Mouse (Mus musculus) liver, embryonic 11.5 days (tissue): ENCODE results near the gene Hgf. TPM values are rescaled to one million over a fixed set of nuclear protein-coding genes. Genes with fewer than 3 reads are reported as not detected.

Source experiments
- ATAC-seq: fragments of 200-750 bp; cut with Nextera tagmentation; replicated peaks from 2 replicates; pipeline ENCODE4 v1.8.0; 2017; ENCODE audit warnings: moderate number of reproducible peaks, mild to moderate bottlenecking, moderate TSS enrichment, moderate library complexity; ENCODE audit not compliant: low FRiP score
- DNase-seq: peaks from one replicate; pipeline ENCODE4 v3.0.0-alpha.2; 2017; ENCODE audit warnings: low spot score
- H3K27ac ChIP-seq: fragments of 300-500 bp; sonication (generic); 2 replicates; pipeline ENCODE4 v1.5.1; 2014; ENCODE audit warnings: mild to moderate bottlenecking, low read depth, low read length, control low read depth
- H3K27me3 ChIP-seq: fragments of 300-500 bp; sonication (generic); replicated peaks from 2 replicates; pipeline ENCODE4 v1.6.1; 2014; ENCODE audit warnings: low read length, mixed read lengths; ENCODE audit not compliant: control insufficient read depth, insufficient read depth
- H3K36me3 ChIP-seq: fragments of 300-500 bp; sonication (generic); 2 replicates; pipeline ENCODE4 v1.6.1; 2014; ENCODE audit warnings: mild to moderate bottlenecking, low read length, moderate library complexity, mixed read lengths; ENCODE audit not compliant: control insufficient read depth, insufficient read depth
- H3K4me1 ChIP-seq: fragments of 300-500 bp; sonication (generic); replicated peaks from 2 replicates; pipeline ENCODE4 v1.6.1; 2014; ENCODE audit warnings: low read length, mixed read lengths; ENCODE audit not compliant: control insufficient read depth, insufficient read depth
- H3K4me2 ChIP-seq: fragments of 300-500 bp; sonication (generic); 2 replicates; pipeline ENCODE4 v1.6.1; 2014; ENCODE audit warnings: mild to moderate bottlenecking, control low read depth, moderate library complexity
- H3K4me3 ChIP-seq: fragments of 300-500 bp; sonication (generic); 2 replicates; pipeline ENCODE4 v1.5.1; 2014; ENCODE audit warnings: low read depth, low read length, control low read depth
- H3K9ac ChIP-seq: fragments of 300-500 bp; sonication (generic); 2 replicates; pipeline ENCODE4 v1.6.1; 2014; ENCODE audit warnings: low read depth, low read length, control low read depth
- H3K9me3 ChIP-seq: fragments of 300-500 bp; sonication (generic); 2 replicates; pipeline ENCODE4 v1.6.1; 2016; ENCODE audit warnings: low read length, inconsistent platforms, mixed read lengths; ENCODE audit not compliant: control insufficient read depth
- WGBS: fragments of 180-500 bp; shearing (Covaris S2); extraction: QIAGEN DNeasy Blood & Tissue Kit; methylation state at CpG from one replicate; pipeline ENCODE4 v1.1.7; 2014; 5-methylcytosine and 5-hydroxymethylcytosine counted together
- polyA plus RNA-seq: library from polyadenylated mRNA; unstranded; fragments of >200 nt; fragmentation: Nextera tagmentation; extraction: Ambion mirVana; gene quantifications from 2 replicates; pipeline ENCODE4 v1.2.1, GENCODE M21; 2014

Gene Hgf
- polyA plus RNA-seq, 1 experiment from 2014 or later = 8.0 TPM

- no peak for DNase-seq
- H3K4me3 ChIP-seq = no peak overlapping the region
- H3K36me3 ChIP-seq = no peaks in the 10 kb centered on the region
- H3K9me3 ChIP-seq = no peaks in the 10 kb centered on the region
- no peak for ATAC-seq
- H3K27ac ChIP-seq = no peak overlapping the region
- no peaks in the 10 kb centered on the region for H3K27me3 ChIP-seq
- no peak overlapping the region for H3K4me2 ChIP-seq
- WGBS = 75% methylated on average over 4 of the region's 4 CpGs
- H3K9ac ChIP-seq = no peak overlapping the region
- H3K4me1 ChIP-seq = no peaks in the 10 kb centered on the region
These were observed 15.7 kb downstream of the Hgf start for GRCm38 (mm10) chr5:16568997-16569396.

DNA sequence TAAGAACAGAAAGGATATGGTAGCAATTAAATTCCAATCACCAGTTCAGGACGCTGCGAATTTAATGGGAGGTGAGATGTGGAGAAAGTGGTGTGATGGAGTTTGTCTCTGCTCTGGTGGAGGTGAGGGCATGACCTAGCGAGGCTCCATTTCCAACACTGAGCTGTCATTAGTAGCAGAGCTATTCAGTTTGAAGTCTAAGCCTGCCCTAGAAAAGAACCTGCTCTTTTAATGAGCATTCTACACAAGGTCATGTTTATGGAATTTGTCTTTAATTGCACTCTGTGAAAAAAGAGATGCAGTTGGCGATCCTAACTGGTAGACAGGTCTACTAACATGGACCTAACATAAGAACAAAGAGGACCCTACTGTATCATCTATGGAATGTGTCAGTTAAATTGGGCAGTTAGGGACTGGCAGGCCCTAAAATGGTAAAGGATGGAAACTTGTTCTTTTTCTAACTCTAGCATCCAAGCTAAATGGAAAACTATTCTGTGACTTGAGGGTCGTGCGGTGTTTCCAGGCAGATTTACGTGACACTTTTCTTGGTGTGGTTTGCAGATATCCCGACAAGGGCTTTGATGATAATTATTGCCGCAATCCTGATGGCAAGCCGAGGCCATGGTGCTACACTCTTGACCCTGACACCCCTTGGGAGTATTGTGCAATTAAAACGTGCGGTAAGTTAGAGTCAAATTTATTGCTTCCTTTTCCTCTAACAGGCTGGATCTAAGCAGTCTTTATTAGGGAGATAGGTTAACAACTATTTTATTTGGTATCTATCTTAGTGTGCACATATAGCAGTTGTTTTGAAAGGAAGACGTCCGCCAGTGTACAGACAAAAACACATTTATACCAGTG lies 24.8 kb downstream of the Hgf start:
- no peak overlapping the region for H3K4me3 ChIP-seq
- no peak for DNase-seq
- WGBS = 68% methylated on average over 14 of the region's 14 CpGs
- no peaks in the 10 kb centered on the region for H3K36me3 ChIP-seq
- H3K27me3 ChIP-seq = no peaks in the 10 kb centered on the region
- no peaks in the 10 kb centered on the region for H3K4me1 ChIP-seq
- no peaks in the 10 kb centered on the region for H3K9me3 ChIP-seq
- no peak overlapping the region for H3K4me2 ChIP-seq
- H3K9ac ChIP-seq = no peak overlapping the region
- ATAC-seq = no peak
- no peak overlapping the region for H3K27ac ChIP-seq

GRCm38 (mm10) chr5:16595699-16596098 lies 42.4 kb downstream of the Hgf start:
- no peak for DNase-seq
- no peaks in the 10 kb centered on the region for H3K4me1 ChIP-seq
- H3K9ac ChIP-seq = no peak overlapping the region
- no peaks in the 10 kb centered on the region for H3K27me3 ChIP-seq
- no peaks in the 10 kb centered on the region for H3K36me3 ChIP-seq
- H3K4me3 ChIP-seq = no peak overlapping the region
- no peak overlapping the region for H3K4me2 ChIP-seq
- no peak for ATAC-seq
- no peaks in the 10 kb centered on the region for H3K9me3 ChIP-seq
- WGBS = 87% methylated on average over 4 of the region's 4 CpGs
- no peak overlapping the region for H3K27ac ChIP-seq

DNA sequence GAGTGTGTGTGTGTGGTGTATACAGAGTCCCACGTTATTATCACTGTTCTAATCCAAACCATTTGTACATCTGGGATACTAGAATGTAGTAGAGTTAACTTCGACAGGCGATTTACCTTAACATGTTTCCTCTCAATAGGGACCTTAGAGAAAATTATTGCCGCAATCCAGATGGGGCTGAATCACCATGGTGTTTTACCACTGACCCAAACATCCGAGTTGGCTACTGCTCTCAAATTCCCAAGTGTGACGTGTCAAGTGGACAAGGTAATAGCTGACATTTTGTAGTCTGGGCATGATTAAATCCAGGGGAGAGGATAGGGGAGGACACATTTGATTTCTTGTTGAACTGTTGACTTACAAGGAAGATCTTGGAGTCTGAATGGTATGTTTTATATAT lies 44.7 kb downstream of the Hgf start:
- no peak for ATAC-seq
- no peak for DNase-seq
- Histone ChIP-seq H3K4me2 (no peak overlapping the region), H3K36me3 (no peaks in the 10 kb centered on the region), H3K27me3 (no peaks in the 10 kb centered on the region), H3K4me3 (no peak overlapping the region), H3K4me1 (no peaks in the 10 kb centered on the region), H3K9me3 (no peaks in the 10 kb centered on the region), H3K9ac (no peak overlapping the region), H3K27ac (no peak overlapping the region)
- WGBS = 71% methylated on average over 6 of the region's 6 CpGs

DNA sequence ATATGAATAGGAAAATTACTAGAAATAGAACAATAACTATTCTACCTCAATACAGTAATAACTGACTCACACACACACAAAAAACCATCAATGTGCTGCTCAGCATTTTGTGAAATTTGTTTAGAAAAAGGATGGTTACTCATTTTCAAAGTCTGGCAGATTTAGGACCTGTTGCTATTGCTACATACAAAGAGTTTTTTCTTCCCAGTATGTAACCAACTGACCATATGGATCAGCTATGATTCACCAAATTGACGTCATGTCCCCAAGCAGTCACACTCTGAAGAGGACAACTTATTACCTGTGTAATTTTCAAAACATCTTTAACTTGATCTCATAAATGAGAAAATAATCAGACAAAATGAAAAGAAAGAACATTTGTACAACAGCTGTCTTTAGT lies 48.2 kb downstream of the Hgf start:
- DNase-seq (no peak), ATAC-seq (no peak)
- no peaks in the 10 kb centered on the region for H3K9me3 ChIP-seq
- 88% methylated on average over 1 of the region's 1 CpGs for WGBS
- no peak overlapping the region for H3K4me2 ChIP-seq
- no peaks in the 10 kb centered on the region for H3K4me1 ChIP-seq
- H3K27ac ChIP-seq = no peak overlapping the region
- H3K36me3 ChIP-seq = no peaks in the 10 kb centered on the region
- H3K4me3 ChIP-seq = no peak overlapping the region
- no peaks in the 10 kb centered on the region for H3K27me3 ChIP-seq
- no peak overlapping the region for H3K9ac ChIP-seq

DNA sequence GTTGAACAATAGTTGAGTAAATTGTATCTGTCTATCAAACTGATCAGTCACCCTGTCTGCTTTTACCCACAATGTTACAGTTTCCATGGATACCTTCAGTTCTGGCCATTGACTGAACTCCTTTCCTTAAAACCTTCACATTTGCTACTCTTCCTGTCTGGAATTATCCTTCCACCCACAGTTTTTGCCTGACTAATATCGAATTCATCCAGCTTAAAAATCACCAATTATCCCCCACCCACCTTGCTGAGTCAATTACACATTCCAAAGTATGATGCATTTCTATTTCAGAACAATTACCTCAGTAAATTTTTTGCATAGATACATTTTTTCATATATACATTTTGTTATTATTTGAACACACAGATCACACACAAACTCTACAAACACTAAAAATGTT lies 79.7 kb downstream of the Hgf start:
- no peak overlapping the region for H3K9ac ChIP-seq
- DNase-seq = no peak

GRCm38 (mm10) chr5:16646417-16646816 lies 93.1 kb downstream of the Hgf start:
- H3K27me3 ChIP-seq = no peaks in the 10 kb centered on the region
- 59% methylated on average over 7 of the region's 7 CpGs for WGBS
- no peak overlapping the region for H3K27ac ChIP-seq
- ATAC-seq = no peak
- H3K4me1 ChIP-seq = no peaks in the 10 kb centered on the region
- no peak overlapping the region for H3K4me2 ChIP-seq
- no peaks in the 10 kb centered on the region for H3K36me3 ChIP-seq
- DNase-seq = no peak
- H3K4me3 ChIP-seq = no peak overlapping the region
- no peaks in the 10 kb centered on the region for H3K9me3 ChIP-seq
- H3K9ac ChIP-seq = no peak overlapping the region

More for the DNA sequence above, 79.7 kb downstream of the Hgf start:
- H3K27ac ChIP-seq = no peak overlapping the region
- H3K36me3 ChIP-seq = no peaks in the 10 kb centered on the region
- H3K4me1 ChIP-seq = no peaks in the 10 kb centered on the region
- H3K9me3 ChIP-seq = no peaks in the 10 kb centered on the region
- no peaks in the 10 kb centered on the region for H3K27me3 ChIP-seq
- no peak overlapping the region for H3K4me2 ChIP-seq
- no peak for ATAC-seq
- 61% methylated on average over 1 of the region's 1 CpGs for WGBS
- no peak overlapping the region for H3K4me3 ChIP-seq

GRCm38 (mm10) chr5:16647701-16648100 lies 94.4 kb downstream of the Hgf start:
- DNase-seq = no peak
- no peaks in the 10 kb centered on the region for H3K4me1 ChIP-seq
- no peaks in the 10 kb centered on the region for H3K36me3 ChIP-seq
- no peak overlapping the region for H3K4me2 ChIP-seq
- H3K27ac ChIP-seq = no peak overlapping the region
- no peak for ATAC-seq
- no peaks in the 10 kb centered on the region for H3K9me3 ChIP-seq
- no peaks in the 10 kb centered on the region for H3K27me3 ChIP-seq
- no peak overlapping the region for H3K9ac ChIP-seq
- no peak overlapping the region for H3K4me3 ChIP-seq

DNA sequence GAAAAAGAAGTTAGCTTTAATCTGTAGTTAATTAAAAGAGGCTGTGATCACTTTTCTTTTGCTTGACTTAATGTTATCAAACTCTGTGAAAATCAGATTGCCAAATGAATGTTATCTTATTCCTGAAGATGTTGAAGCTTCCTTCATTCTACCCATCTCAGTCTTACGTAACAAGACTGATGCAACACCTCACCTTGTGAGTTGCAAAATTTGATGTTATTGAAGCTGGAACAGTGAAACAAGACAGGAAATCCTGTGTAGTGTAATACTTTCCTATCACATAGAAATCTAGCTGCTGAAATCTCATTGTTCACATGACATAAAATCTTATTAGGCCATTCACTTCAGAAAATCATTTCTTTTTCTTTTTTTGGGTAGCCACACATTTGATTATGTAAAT lies 96.9 kb downstream of the Hgf start:
- no peak for DNase-seq
- no peak for ATAC-seq
- H3K9ac ChIP-seq = no peak overlapping the region
- WGBS = 79% methylated on average over 1 of the region's 1 CpGs
- no peaks in the 10 kb centered on the region for H3K4me1 ChIP-seq
- no peak overlapping the region for H3K4me3 ChIP-seq
- H3K4me2 ChIP-seq = no peak overlapping the region
- no peaks in the 10 kb centered on the region for H3K27me3 ChIP-seq
- H3K9me3 ChIP-seq = no peaks in the 10 kb centered on the region
- no peak overlapping the region for H3K27ac ChIP-seq
- H3K36me3 ChIP-seq = no peaks in the 10 kb centered on the region
